Mouse (Mus musculus): ENCODE data around the gene Pou1f1. TPM values are rescaled to one million over a fixed set of nuclear protein-coding genes. Genes with fewer than 3 reads are reported as not detected.

Gene Pou1f1
- total and polyA plus RNA-seq, 3 experiments: not detected

GRCm38 (mm10) chr16:65561963-65562863, 41.9 kb downstream of the Pou1f1 start, which contains the start of gene Chmp2b:
Gene Chmp2b (minus strand): TSS chr16:65562726.
- peaks cover 0 to 3% of the 10 kb centered on the region in 2 experiments; a peak in 2 of 4 replicates for H3K36me3 ChIP-seq (ENCODE audit: control insufficient read depth in 1 of 2, insufficient read depth in 2 of 2, low read length in 2 of 2)
- no peak for TF ChIP-seq ETS1 (IDR thresholded peaks at IDR 0.05; ENCODE audit: low read depth, low read length)
- TF ChIP-seq HCFC1 (IDR thresholded peaks at IDR 0.05; ENCODE audit: low read depth, low read length): peak; percentile 90
- TF ChIP-seq USF2 (IDR thresholded peaks at IDR 0.05; ENCODE audit: borderline replicate concordance in 1 of 2, insufficient read depth in 1 of 2, low read depth in 1 of 2, low read length in 2 of 2): no peak
- TF ChIP-seq USF1 (IDR thresholded peaks at IDR 0.05; ENCODE audit: low read depth, low read length): peak; percentile 75
- no peak for TF ChIP-seq MAFK (IDR thresholded peaks at IDR 0.05; ENCODE audit: borderline replicate concordance, low read depth, low read length)
- TF ChIP-seq MAX (IDR thresholded peaks at IDR 0.05; ENCODE audit: low read length): no peak
- no peak for TF ChIP-seq GABPA (IDR thresholded peaks at IDR 0.05; ENCODE audit: low read depth, low read length)
- TF ChIP-seq ZNF384 (IDR thresholded peaks at IDR 0.05; ENCODE audit: low read depth, low read length): peak; percentile 58
- peak; percentile 32; the same call in 1 of the 2 replicates for TF ChIP-seq MXI1 (IDR thresholded peaks at IDR 0.05; ENCODE audit: low read depth, low read length)
- TF ChIP-seq NRF1 (IDR thresholded peaks at IDR 0.05; ENCODE audit: insufficient read depth, low read depth, low read length, poor library complexity, severe bottlenecking): peak; percentile 91
- no peak for TF ChIP-seq MEF2A (IDR thresholded peaks at IDR 0.05; ENCODE audit: extremely low read depth, insufficient replicate concordance, low read depth, low read length, poor library complexity, severe bottlenecking)
- no peak for TF ChIP-seq JUND (IDR thresholded peaks at IDR 0.05; ENCODE audit: low read depth, low read length)
- TF ChIP-seq SMC3 (IDR thresholded peaks at IDR 0.05; ENCODE audit: low read depth, low read length): no peak
- TF ChIP-seq NELFE (IDR thresholded peaks at IDR 0.05; ENCODE audit: low read depth, low read length): peak; percentile 75
- peak; percentile 43; the same call in 1 of the 2 replicates for TF ChIP-seq TBP (IDR thresholded peaks at IDR 0.05; ENCODE audit: low read depth, low read length)
- no peak for TF ChIP-seq TCF12 (IDR thresholded peaks at IDR 0.05; ENCODE audit: low read depth, low read length)
- no peak; the same call in 1 of the 2 replicates for TF ChIP-seq KAT2A (conservative IDR thresholded peaks at IDR 0.05; ENCODE audit: low read depth, low read length)
- peak; percentile 55; the same call in 1 of the 2 replicates for TF ChIP-seq ELF1 (IDR thresholded peaks at IDR 0.05; ENCODE audit: low read depth, low read length)
- TF ChIP-seq POLR2A (IDR thresholded peaks at IDR 0.05; ENCODE audit: control insufficient read depth in 1 of 2, insufficient read depth in 1 of 2, low read depth in 1 of 2, low read length in 2 of 2, poor library complexity in 1 of 2): peak in 1 of 2 experiments; percentile 66; a peak in 3 of 4 replicates
- no peak for TF ChIP-seq CHD2 (IDR thresholded peaks at IDR 0.05; ENCODE audit: low read length)
- no peak for TF ChIP-seq ZC3H11A (IDR thresholded peaks at IDR 0.05; ENCODE audit: low read depth, low read length)
- TF ChIP-seq BHLHE40 (IDR thresholded peaks at IDR 0.05; ENCODE audit: borderline replicate concordance, low read depth, low read length): 0 out of 2 replicates have a peak, but pooled peaks have one; percentile 15
- H3K4me1 ChIP-seq (ENCODE audit: control insufficient read depth in 1 of 2, insufficient read depth in 2 of 2, low read length in 2 of 2): peaks cover 3 to 5% of the 10 kb centered on the region in 2 experiments; a peak in 3 of 4 replicates
- H3K27me3 ChIP-seq (ENCODE audit: control insufficient read depth in 1 of 2, insufficient read depth in 2 of 2, low read length in 2 of 2): no peaks in the 10 kb centered on the region
- no peaks in the 10 kb centered on the region for H3K9me3 ChIP-seq (replicated peaks; ENCODE audit: insufficient read depth, low read length)
- peak within 1 kb of the TSS; percentile 82 for H3K9ac ChIP-seq (ENCODE audit: control insufficient read depth, low read depth, low read length, poor library complexity, severe bottlenecking)
- H3K79me2 ChIP-seq (ENCODE audit: control insufficient read depth, insufficient read depth, low read length, poor library complexity): peaks cover 11% of the 10 kb centered on the region
- H3K27ac ChIP-seq (ENCODE audit: control insufficient read depth, low read depth, low read length): no peak within 1 kb of the TSS
- H3K4me3 ChIP-seq (ENCODE audit: control insufficient read depth in 1 of 2, insufficient read depth in 1 of 2, low read depth in 2 of 2, low read length in 2 of 2): peak within 1 kb of the TSS; percentile 95 to 98
- DNase-seq (ENCODE audit: low read depth, low spot score): peak; percentile 92
